Mouse (Mus musculus): ENCODE measurements around the gene Frg2f1. TPM values are rescaled to one million over a fixed set of nuclear protein-coding genes. Genes with fewer than 3 reads are reported as not detected.

Gene Frg2f1
- polyA plus RNA-seq (2012) = 9.3 and 13.4 TPM in 2 replicates

GRCm38 (mm10) chr4:119539031-119539824 is at the start of gene Frg2f1:
Gene Frg2f1, minus strand, starts transcription at chr4:119539529.

GRCm38 (mm10) chr4:119536615-119537014 is 2.7 kb downstream of the Frg2f1 start, which contains the start of gene Foxj3:
Gene Foxj3, plus strand, starts transcription at chr4:119537004.

GRCm38 (mm10) chr4:119492291-119492932 is 46.9 kb downstream of the Frg2f1 start, which contains the start of gene Rimkla:
Gene Rimkla, minus strand, starts transcription at chr4:119492628.

Other genes with a start within 250 kb of the Frg2f1 start
- 2,148 and 2,363 TPM in 2 replicates for gene Ybx1, start 244.9 kb downstream of the Frg2f1 start, polyA plus RNA-seq (2012)
- 2.2 and 2.7 TPM in 2 replicates for gene Ppih, start 219.0 kb downstream of the Frg2f1 start, polyA plus RNA-seq (2012)
- 0.10 and 0.79 TPM in 2 replicates for gene Ccdc30, start 124.0 kb downstream of the Frg2f1 start, polyA plus RNA-seq (2012)
- gene Ppcs, start 117.1 kb downstream of the Frg2f1 start, polyA plus RNA-seq (2012) = 4.2 and 6.6 TPM in 2 replicates
- gene Zmynd12, start 116.7 kb downstream of the Frg2f1 start, polyA plus RNA-seq (2012) = 0.03 and 0.09 TPM in 2 replicates
- gene Rimkla, start 46.9 kb downstream of the Frg2f1 start, polyA plus RNA-seq (2012) = not detected in 2 replicates
- 9.5 and 13.4 TPM in 2 replicates for gene Foxj3, start 2.5 kb downstream of the Frg2f1 start, polyA plus RNA-seq (2012)
- gene Guca2a, start 98.2 kb upstream of the Frg2f1 start, polyA plus RNA-seq (2012) = not detected in 2 replicates
- gene Guca2b, start 119.4 kb upstream of the Frg2f1 start, polyA plus RNA-seq (2012) = not detected in 2 replicates
- 2.7 and 3.5 TPM in 2 replicates for gene Hivep3, start 194.3 kb upstream of the Frg2f1 start, polyA plus RNA-seq (2012)